Mouse (Mus musculus) T-helper 17 cell (primary cell): ENCODE results near the gene Tex101.
"Not testable (repeated sequence)": the region's sequence is repeated elsewhere in the genome, so short reads cannot be mapped to it uniquely, and the experiment has no call there.

Source experiments
- in situ Hi-C, 2 experiments: fragments of 300-600 bp; cut with MboI, MseI; formaldehyde crosslinking; loops; 1 replicate in 1 of 2; 2 replicates in 1 of 2; pipeline ENCODE4 v1.15.1; 2025; ENCODE audit warnings: high pct_unique_total_duplicates in 2 of 2

Tex101 gene

DNA sequence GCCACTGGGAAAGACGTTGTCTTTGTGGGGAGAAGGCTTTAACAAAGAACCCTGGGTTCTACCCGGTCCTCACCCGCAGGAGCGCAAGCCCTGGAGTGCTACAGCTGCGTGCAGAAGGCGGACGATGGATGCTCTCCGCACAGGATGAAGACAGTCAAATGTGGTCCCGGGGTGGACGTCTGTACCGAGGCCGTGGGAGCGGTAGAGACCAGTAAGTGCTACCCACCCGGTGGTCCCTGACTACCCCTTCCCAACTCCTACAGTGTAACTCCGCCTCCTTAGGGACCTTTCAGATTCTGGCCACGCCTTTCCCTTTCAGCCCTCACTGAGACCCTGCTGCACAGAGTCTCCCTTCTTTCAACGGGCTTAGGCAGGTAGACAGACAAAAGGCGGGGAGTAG is 39.4 kb downstream of the Tex101 start:
- in situ Hi-C loops = no loop called here

DNA sequence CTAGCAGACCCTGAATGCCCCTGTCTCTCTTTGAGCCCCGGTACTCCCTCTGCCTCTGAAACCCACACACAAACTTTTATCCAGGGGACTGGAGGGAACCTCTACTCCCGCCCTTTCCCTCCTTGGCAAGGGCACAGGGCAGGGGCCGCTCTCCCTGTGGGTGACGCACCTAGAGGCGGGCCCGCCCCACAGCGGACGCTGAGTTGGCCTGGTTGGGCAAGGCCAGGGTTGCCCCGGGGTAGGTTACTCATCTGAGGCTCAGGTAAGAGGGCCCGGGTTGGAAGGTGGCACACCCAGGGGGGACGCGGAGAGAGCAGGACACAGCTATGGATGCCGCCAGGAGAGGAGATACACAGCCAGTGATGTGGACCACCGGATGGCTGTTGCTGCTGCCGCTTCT is 40.2 kb downstream of the Tex101 start, which contains the start of gene Lypd3:
TSS of gene Lypd3 (plus strand) at position 287 of the 400 bp plus-strand sequence.
- in situ Hi-C loops = no loop called here

GRCm38 (mm10) chr7:24630116-24630880 is 46.2 kb downstream of the Tex101 start:
- in situ Hi-C loops = no loop called here

DNA sequence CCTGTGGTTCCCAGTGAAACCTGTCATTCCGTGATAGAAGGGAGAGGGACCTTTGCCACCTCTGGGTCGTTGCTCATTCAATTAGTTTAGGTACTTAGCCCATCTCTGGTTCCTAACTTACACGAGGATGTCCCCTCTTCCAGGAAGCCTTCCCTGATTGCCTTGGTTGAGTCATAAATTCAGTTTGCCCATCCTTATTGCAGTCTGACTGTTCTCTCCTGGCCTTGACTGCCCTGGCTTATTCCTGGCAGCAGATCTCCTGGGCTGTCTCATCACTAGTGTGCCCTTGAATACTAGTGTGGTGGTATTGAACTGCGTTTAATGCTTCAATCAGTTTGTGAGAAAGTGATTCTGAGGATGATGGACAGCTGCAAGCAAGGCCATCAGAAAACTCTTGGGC is 46.8 kb downstream of the Tex101 start:
- in situ Hi-C loops = no loop called here

DNA sequence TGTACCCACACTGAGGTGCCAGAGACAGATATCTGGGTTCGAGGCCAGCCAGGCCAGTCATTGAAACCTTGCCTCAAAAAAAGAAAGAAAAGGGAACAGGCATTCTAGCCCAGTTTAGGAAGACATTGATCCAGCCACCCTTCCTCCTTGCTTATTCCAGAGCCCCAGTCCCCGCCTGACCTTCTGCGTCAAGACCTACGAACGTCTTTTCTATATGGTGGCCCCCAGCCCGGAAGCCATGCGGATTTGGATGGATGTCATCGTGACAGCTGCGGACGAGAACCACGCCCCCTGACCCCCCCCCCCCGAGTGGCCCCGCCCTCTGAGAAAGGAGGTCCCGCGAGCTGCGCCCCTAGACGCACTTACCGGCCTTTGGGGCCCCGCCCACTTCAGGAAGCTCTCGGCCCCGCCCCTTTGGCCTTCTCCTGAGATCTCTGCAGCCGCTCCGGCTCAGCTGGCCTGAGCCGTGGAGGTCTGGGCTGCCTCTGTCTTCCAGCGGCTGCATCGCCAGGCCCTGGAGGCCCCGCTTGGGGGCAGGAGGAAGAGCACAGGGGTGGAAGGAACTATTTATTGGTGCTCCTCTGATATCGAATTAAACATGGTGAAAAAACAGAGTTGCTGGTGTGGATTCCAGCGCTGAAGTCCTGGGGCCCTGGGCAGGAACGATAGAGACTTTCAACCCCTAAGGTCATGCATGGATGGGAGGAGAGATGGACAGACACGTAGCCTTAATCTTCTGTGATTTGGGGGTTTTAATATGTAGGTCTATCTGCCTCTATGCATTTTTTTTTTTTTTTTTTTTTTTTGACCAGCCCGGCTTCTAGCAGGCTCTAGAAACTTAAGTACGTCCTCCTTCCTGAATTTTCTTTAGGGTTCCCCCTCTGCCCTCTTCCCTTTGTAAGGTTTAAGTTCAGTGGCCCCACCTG is 47.5 kb downstream of the Tex101 start:
- in situ Hi-C loops = no loop called here

DNA sequence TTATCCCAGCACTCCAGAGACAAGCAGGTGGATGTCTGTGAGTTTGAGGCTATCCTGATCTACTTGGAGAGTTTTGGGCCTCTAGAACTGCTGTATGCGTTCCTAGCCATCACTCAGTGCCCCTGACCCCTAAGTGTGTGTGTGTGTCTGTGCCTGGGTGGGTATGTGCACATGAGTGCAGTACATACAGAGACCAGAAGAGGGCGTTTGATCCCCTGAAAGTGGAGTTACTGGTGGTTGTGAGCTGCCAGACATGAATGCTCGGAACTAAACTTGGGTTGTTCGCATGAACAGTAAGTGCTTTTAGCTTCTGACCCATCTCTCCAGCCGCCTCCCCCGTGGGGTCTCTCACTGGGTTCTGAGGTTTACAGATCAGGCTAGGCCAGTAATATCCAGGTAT is 53.5 kb downstream of the Tex101 start:
- in situ Hi-C loops = no loop called here

GRCm38 (mm10) chr7:24621193-24621592 is 55.3 kb downstream of the Tex101 start:
- in situ Hi-C loops = no loop called here

GRCm38 (mm10) chr7:24619671-24620397 is 56.6 kb downstream of the Tex101 start:
- in situ Hi-C loops = no loop called here

DNA sequence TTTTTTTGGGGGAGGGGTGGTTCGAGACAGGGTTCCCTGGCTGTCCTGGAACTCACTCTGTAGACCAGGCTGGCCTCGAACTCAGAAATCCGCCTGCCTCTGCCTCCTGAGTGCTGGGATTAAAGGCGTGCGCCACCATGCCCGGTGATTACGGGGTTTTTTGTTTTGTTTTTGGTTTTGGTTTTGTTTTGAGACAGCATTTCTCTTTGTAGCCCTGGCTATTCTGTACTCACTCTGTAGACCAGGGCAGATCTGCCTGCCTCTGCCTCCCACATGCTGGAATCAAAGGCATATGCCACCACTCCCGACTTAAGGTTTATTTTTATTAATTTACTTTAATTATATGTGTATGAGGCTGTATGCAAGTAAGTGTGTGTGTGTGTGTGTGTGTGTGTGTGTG is 58.1 kb downstream of the Tex101 start:
- in situ Hi-C loops = not testable (repeated sequence)
